Mouse (Mus musculus): ENCODE results near the gene Scube1. TPM values are rescaled to one million over a fixed set of nuclear protein-coding genes. Genes with fewer than 3 reads are reported as not detected.

The Scube1 gene
- total RNA-seq, 2 experiments from 2014 or later = 72.2 to 74.2 TPM

GRCm38 (mm10) chr15:83642518-83642917 is 82.3 kb downstream of the Scube1 start:
- TF ChIP-seq CTCF (IDR thresholded peaks at IDR 0.05) = no peak
- no peak for DNase-seq (ENCODE audit: extremely low spot score in 1 of 2, low spot score in 2 of 2)
- no peak overlapping the region for H3K4me3 ChIP-seq
- H3K27ac ChIP-seq = no peak overlapping the region
- intact Hi-C loops (cut with DNase I) = no loop called here

GRCm38 (mm10) chr15:83640208-83640607 is 84.6 kb downstream of the Scube1 start:
- H3K27ac ChIP-seq = no peak overlapping the region
- intact Hi-C loops (cut with DNase I) = no loop called here
- no peak overlapping the region for H3K4me3 ChIP-seq
- no peak for DNase-seq (ENCODE audit: extremely low spot score in 1 of 2, low spot score in 2 of 2)
- no peak for TF ChIP-seq CTCF (IDR thresholded peaks at IDR 0.05)

- no peak overlapping the region for H3K27ac ChIP-seq
These were observed 85.7 kb downstream of the Scube1 start for GRCm38 (mm10) chr15:83639160-83639559.

GRCm38 (mm10) chr15:83638196-83638899 is 86.5 kb downstream of the Scube1 start:
- no peak overlapping the region for H3K4me3 ChIP-seq
- no peak for TF ChIP-seq CTCF (IDR thresholded peaks at IDR 0.05)
- intact Hi-C loops (cut with DNase I) = loop anchor here (10.0 kb wide), 1 partner anchor 416 kb away; no protein-coding TSS in a partner anchor
- no peak for DNase-seq (ENCODE audit: extremely low spot score in 1 of 2, low spot score in 2 of 2)
- H3K27ac ChIP-seq = no peak overlapping the region

More at GRCm38 (mm10) chr15:83639160-83639559, 85.7 kb downstream of the Scube1 start:
- DNase-seq (ENCODE audit: extremely low spot score in 1 of 2, low spot score in 2 of 2) = no peak
- intact Hi-C loops (cut with DNase I) = loop anchor here (10.0 kb wide), 1 partner anchor 416 kb away; no protein-coding TSS in a partner anchor
- H3K4me3 ChIP-seq = no peak overlapping the region
- TF ChIP-seq CTCF (IDR thresholded peaks at IDR 0.05) = no peak

DNA sequence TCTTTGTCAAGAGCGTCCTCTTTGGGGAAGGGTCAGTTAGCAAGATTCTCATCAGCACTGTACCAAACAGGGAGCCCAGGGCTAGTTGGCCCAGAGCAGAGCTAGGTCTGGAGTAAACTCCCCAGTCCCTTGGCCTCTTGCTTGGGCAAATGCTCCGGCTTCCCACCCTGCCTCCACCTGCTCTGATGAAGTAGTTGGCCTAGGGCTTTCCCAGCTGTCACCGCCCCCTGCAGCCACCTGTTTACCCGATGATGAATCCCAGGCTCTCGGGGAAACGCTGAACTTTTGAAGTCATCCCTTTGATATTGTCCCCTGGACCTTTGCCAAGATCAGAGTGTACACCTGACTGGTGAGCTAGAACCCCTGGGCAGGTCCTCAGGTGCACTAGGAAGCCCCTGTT is 88.1 kb downstream of the Scube1 start:
- DNase-seq (ENCODE audit: extremely low spot score in 1 of 2, low spot score in 2 of 2) = no peak
- no peak overlapping the region for H3K27ac ChIP-seq
- H3K4me3 ChIP-seq = no peak overlapping the region
- no peak for TF ChIP-seq CTCF (IDR thresholded peaks at IDR 0.05)
- intact Hi-C loops (cut with DNase I) = loop anchor here (10.0 kb wide), 1 partner anchor 418 kb away; no protein-coding TSS in a partner anchor

GRCm38 (mm10) chr15:83635251-83635650 is 89.6 kb downstream of the Scube1 start:
- intact Hi-C loops (cut with DNase I) = loop anchor here (10.0 kb wide), 1 partner anchor 420 kb away; no protein-coding TSS in a partner anchor
- DNase-seq (ENCODE audit: extremely low spot score in 1 of 2, low spot score in 2 of 2) = no peak
- Histone ChIP-seq H3K4me3 (no peak overlapping the region), H3K27ac (no peak overlapping the region)
- no peak for TF ChIP-seq CTCF (IDR thresholded peaks at IDR 0.05)

DNA sequence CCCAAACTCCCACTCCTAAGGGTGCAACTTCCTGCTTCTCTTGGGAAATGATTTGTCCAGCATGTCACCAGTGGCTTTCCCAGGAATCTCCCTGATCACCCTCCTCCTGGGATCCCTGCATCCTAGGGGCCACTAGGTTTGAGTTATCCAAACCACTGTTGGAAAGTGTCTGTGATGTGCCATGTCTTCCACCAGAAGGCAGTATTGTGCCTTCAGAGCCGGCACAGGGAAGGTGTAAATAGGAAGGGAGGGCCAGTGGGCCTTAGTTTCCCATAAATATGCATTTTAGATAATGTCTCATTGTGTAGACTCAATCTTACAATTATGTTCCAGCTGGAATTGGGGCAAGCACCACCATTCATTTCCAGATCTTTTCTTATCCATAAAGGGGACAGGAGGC is 90.7 kb downstream of the Scube1 start:
- peak; percentile 75 for TF ChIP-seq CTCF (IDR thresholded peaks at IDR 0.05)
- intact Hi-C loops (cut with DNase I) = loop anchor here (1.0 to 10.0 kb wide), 2 partner anchors 126 to 421 kb away; no protein-coding TSS in a partner anchor
- no peak overlapping the region for H3K27ac ChIP-seq
- DNase-seq (ENCODE audit: extremely low spot score in 1 of 2, low spot score in 2 of 2) = no peak
- no peak overlapping the region for H3K4me3 ChIP-seq

DNA sequence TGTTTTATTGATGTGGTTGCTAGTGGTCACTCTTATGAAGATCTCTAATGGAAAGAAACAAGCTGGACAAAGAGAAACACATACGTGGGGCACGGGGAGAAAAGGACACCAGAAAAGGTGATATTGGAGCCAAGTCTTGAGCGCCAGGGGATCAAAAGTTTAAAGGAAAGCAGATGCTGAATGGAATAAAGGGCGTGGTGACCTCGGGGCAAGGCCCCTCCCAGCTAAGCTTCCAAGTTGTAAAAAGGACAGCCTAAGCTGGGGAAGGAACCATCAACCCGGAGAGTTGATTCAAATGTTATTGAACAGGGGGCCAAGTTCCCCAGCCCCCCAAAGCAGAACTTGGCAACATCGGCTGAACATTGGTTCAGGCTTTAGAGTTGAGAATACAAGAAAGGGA is 93.8 kb downstream of the Scube1 start:
- no peak overlapping the region for H3K4me3 ChIP-seq
- no peak for TF ChIP-seq CTCF (IDR thresholded peaks at IDR 0.05)
- H3K27ac ChIP-seq = no peak overlapping the region
- intact Hi-C loops (cut with DNase I) = loop anchor here (10.0 kb wide), 1 partner anchor 424 kb away; no protein-coding TSS in a partner anchor
- DNase-seq (ENCODE audit: extremely low spot score in 1 of 2, low spot score in 2 of 2) = no peak

DNA sequence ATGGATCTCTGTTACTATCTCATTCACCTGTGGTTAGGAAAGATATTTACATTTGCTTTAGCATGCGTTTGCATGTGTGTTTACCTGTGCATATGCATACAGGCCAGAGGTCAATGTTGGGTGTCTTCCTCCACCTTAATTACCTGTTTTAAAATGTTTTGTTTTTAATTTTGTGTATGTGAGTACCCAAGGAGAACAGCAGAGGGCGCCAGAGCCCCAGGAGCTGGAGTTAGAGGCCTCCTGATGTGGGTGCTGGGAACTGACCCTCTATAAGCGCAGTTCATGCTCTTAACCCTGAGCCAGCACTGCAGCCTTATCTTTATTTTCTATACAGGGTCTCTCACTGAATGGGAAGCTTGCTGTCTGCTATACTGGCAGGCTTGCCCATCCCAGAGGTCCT is 95.1 kb downstream of the Scube1 start:
- Histone ChIP-seq H3K4me3 (no peak overlapping the region), H3K27ac (no peak overlapping the region)
- DNase-seq (ENCODE audit: extremely low spot score in 1 of 2, low spot score in 2 of 2) = no peak
- TF ChIP-seq CTCF (IDR thresholded peaks at IDR 0.05) = peak; percentile 28
- intact Hi-C loops (cut with DNase I) = loop anchor here (10.0 kb wide), 1 partner anchor 425 kb away; no protein-coding TSS in a partner anchor

DNA sequence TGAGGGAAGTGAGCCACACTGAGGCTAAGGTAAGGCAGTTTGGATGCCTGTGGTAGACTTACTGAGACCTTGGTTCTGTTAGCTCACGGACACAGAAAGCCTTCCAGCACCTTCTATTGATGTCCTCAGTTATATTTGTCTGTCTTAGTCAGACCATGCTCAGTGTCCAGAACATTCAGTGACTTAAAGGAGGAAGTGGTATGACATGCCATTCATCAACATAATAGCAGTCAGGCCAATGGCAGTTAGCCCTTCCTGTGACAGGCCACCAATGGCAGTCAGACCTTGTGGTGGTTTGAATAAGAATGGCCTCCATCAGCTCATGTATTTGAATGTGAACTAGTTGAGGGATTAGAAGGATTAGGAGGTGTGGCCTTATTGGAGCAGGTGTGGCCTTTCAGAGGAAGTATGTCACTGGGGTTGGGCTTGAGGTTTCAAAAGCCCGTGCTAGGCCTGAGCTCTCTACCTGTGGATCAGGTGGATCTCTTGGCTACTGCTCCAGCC is 98.6 kb downstream of the Scube1 start:
- Histone ChIP-seq H3K4me3 (no peak overlapping the region), H3K27ac (no peak overlapping the region)
- intact Hi-C loops (cut with DNase I) = no loop called here
- no peak for DNase-seq (ENCODE audit: extremely low spot score in 1 of 2, low spot score in 2 of 2)
- TF ChIP-seq CTCF (IDR thresholded peaks at IDR 0.05) = no peak

- intact Hi-C loops (cut with DNase I) = no loop called here
- TF ChIP-seq CTCF (IDR thresholded peaks at IDR 0.05) = no peak
- H3K4me3 ChIP-seq = no peak overlapping the region
- peak in 1 of 2 experiments; percentile 36 for DNase-seq (ENCODE audit: extremely low spot score in 1 of 2, low spot score in 2 of 2)
- H3K27ac ChIP-seq = no peak overlapping the region
These were observed 109.6 kb downstream of the Scube1 start for GRCm38 (mm10) chr15:83615245-83615644.

GRCm38 (mm10) chr15:83607115-83607802 is 117.6 kb downstream of the Scube1 start:
- intact Hi-C loops (cut with DNase I) = no loop called here
- Histone ChIP-seq H3K4me3 (no peak overlapping the region), H3K27ac (no peak overlapping the region)
- peak; percentile 70 for TF ChIP-seq CTCF (IDR thresholded peaks at IDR 0.05)
- peak; percentile 47 to 52 for DNase-seq (ENCODE audit: extremely low spot score in 1 of 2, low spot score in 2 of 2)
